Mouse (Mus musculus) cerebellum, adult 18-20 months (tissue): Measurements from ENCODE around the gene Lsr.
A peak's percentile ranks its signal among the peaks of the same experiment; 100 is the strongest.

Source experiments
- DNase-seq, 2 experiments: peaks; one replicate each; pipeline ENCODE4 v3.0.0; 2021

Lsr gene

GRCm38 (mm10) chr7:30973251-30973500 lies at the start of gene Lsr:
Gene Lsr (minus strand): TSS chr7:30973464.
- no peak for DNase-seq

GRCm38 (mm10) chr7:31017104-31017901 lies 44.0 kb upstream of the Lsr start:
- no peak for DNase-seq

- DNase-seq = no peak
Observed at GRCm38 (mm10) chr7:31012971-31013370, 39.7 kb upstream of the Lsr start.

- no peak for DNase-seq
Observed at GRCm38 (mm10) chr7:31008889-31009288, 35.6 kb upstream of the Lsr start.

GRCm38 (mm10) chr7:31008175-31008574 lies 34.9 kb upstream of the Lsr start:
- DNase-seq = no peak

GRCm38 (mm10) chr7:31007775-31008174 lies 34.5 kb upstream of the Lsr start:
- no peak for DNase-seq

GRCm38 (mm10) chr7:31002650-31003049 lies 29.4 kb upstream of the Lsr start:
- no peak for DNase-seq

GRCm38 (mm10) chr7:31000505-31001020 lies 27.3 kb upstream of the Lsr start:
- DNase-seq = peak; percentile 26 to 31

- DNase-seq = no peak
Observed at GRCm38 (mm10) chr7:30996491-30996890, 23.2 kb upstream of the Lsr start.

- DNase-seq = no peak
Observed at GRCm38 (mm10) chr7:30993986-30994385, 20.7 kb upstream of the Lsr start.

GRCm38 (mm10) chr7:30992148-30992547 lies 18.9 kb upstream of the Lsr start:
- no peak for DNase-seq

- no peak for DNase-seq
Observed at GRCm38 (mm10) chr7:30988519-30989162, 15.4 kb upstream of the Lsr start.

GRCm38 (mm10) chr7:30985357-30985756 lies 12.1 kb upstream of the Lsr start:
- no peak for DNase-seq

- no peak for DNase-seq
Observed at GRCm38 (mm10) chr7:30981703-30982102, 8.4 kb upstream of the Lsr start.

- DNase-seq = peak; percentile 85 to 88
Observed at GRCm38 (mm10) chr7:30973501-30974289, 431 bp upstream of the Lsr start, which contains the start of gene Fam187b. Gene Fam187b (plus strand): TSS chr7:30973790.

GRCm38 (mm10) chr7:30972426-30973250 lies 626 bp downstream of the Lsr start:
- no peak for DNase-seq

- DNase-seq = no peak
Observed at GRCm38 (mm10) chr7:30971901-30972300, 1.4 kb downstream of the Lsr start.

- DNase-seq = no peak
Observed at GRCm38 (mm10) chr7:30969174-30969573, 4.1 kb downstream of the Lsr start.

GRCm38 (mm10) chr7:30968611-30969010 lies 4.7 kb downstream of the Lsr start:
- DNase-seq = no peak

GRCm38 (mm10) chr7:30966657-30967056 lies 6.6 kb downstream of the Lsr start:
- no peak for DNase-seq

- no peak for DNase-seq
Observed at GRCm38 (mm10) chr7:30965677-30966076, 7.6 kb downstream of the Lsr start.

GRCm38 (mm10) chr7:30964366-30964765 lies 8.9 kb downstream of the Lsr start:
- no peak for DNase-seq

GRCm38 (mm10) chr7:30962862-30963261 lies 10.4 kb downstream of the Lsr start:
- no peak for DNase-seq
